Mouse (Mus musculus): ENCODE results near the gene Olfr1086. TPM values are rescaled to one million over a fixed set of nuclear protein-coding genes. Genes with fewer than 3 reads are reported as not detected.
"Not testable (repeated sequence)": the region's sequence is repeated elsewhere in the genome, so short reads cannot be mapped to it uniquely, and the experiment has no call there.

Gene Olfr1086
- not detected for total RNA-seq (2021)
- long read RNA-seq, experiment 1 = 0 reads
- long read RNA-seq, experiment 2 = 0 reads

- DNase-seq = no peak
Measured at GRCm38 (mm10) chr2:86679992-86680391, at the start of gene Olfr1086. Olfr1086 (minus strand) TSS chr2:86680092.

DNA sequence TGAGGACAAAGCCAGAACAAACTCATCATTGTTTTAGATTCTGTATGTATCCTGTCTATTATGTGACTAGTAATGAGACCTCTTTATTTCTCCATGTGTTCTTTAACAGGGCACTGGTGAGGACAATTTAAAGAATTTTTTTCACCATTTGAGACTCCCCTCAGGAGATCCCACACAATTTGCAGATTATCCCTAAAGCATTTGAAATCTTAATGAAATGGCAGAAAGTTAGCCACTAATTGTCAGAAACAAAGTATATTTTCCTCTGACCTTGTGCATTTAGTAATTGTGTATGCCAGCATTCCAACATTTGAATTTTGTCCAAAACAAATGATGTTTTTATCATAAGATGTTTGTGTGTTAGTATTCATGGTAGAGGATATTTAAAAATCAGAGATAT lies 18.4 kb upstream of the Olfr1086 start, which contains the start of gene Olfr1087:
TSS of gene Olfr1087 (minus strand) at position 101 of the 400 bp plus-strand sequence.
- DNase-seq = no peak

DNA sequence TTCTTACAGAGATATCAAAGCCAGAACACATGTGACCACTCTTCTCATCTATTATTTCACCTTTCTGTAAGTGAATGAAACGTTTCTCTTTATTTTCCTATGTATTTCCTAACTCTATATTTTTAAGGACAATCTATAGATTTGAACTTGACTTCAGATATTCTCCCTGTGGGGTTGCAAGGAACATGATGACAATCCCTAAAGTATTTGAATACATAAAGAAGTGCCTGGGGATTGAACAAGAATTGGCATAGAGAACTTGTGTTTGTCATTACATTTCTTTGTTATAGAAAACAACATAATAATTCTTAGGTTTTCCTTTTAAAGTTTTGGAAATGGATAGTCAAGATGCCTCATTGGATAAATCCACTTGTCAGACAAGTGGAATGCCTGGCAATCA lies 18.0 kb downstream of the Olfr1086 start, which contains the start of gene Olfr1085:
TSS of gene Olfr1085 (minus strand) at position 101 of the 400 bp plus-strand sequence.
- DNase-seq = no peak

- DNase-seq = not testable (repeated sequence)
Measured at GRCm38 (mm10) chr2:86639625-86640024, 40.3 kb downstream of the Olfr1086 start, which contains the start of gene Olfr1084. Olfr1084 (minus strand) TSS chr2:86639725.

Other genes with a start within 250 kb of the Olfr1086 start
- not detected for gene Olfr1065, start 229.5 kb downstream of the Olfr1086 start, total RNA-seq (2021)
- not detected for gene Olfr1066, start 223.8 kb downstream of the Olfr1086 start, total RNA-seq (2021)
- not detected for gene Olfr228, start 192.7 kb downstream of the Olfr1086 start, total RNA-seq (2021)
- not detected for gene Olfr1076, start 171.6 kb downstream of the Olfr1086 start, total RNA-seq (2021)
- gene Olfr1079, start 137.6 kb downstream of the Olfr1086 start, total RNA-seq (2021) = not detected
- gene Olfr1080, start 121.9 kb downstream of the Olfr1086 start, total RNA-seq (2021) = not detected
- gene Olfr1082, start 81.1 kb downstream of the Olfr1086 start, total RNA-seq (2021) = not detected
- not detected for gene Olfr1084, start 40.4 kb downstream of the Olfr1086 start, total RNA-seq (2021)
- gene Olfr1085, start 18.1 kb downstream of the Olfr1086 start, total RNA-seq (2021) = not detected
- not detected for gene Olfr1087, start 18.3 kb upstream of the Olfr1086 start, total RNA-seq (2021)
- gene Olfr1089, start 53.6 kb upstream of the Olfr1086 start, total RNA-seq (2021) = not detected
- gene Olfr1090, start 78.9 kb upstream of the Olfr1086 start, total RNA-seq (2021) = not detected
- gene Olfr1093, start 102.4 kb upstream of the Olfr1086 start, total RNA-seq (2021) = not detected
- gene Olfr141, start 129.9 kb upstream of the Olfr1086 start, total RNA-seq (2021) = not detected
- not detected for gene Olfr1094, start 144.6 kb upstream of the Olfr1086 start, total RNA-seq (2021)
- gene Olfr1095, start 171.6 kb upstream of the Olfr1086 start, total RNA-seq (2021) = not detected
- not detected for gene Gm13723, start 194.7 kb upstream of the Olfr1086 start, total RNA-seq (2021)
- not detected for gene Olfr1097, start 212.1 kb upstream of the Olfr1086 start, total RNA-seq (2021)
- gene Olfr1098, start 244.5 kb upstream of the Olfr1086 start, total RNA-seq (2021) = not detected

All from heart, adult 18-20 months (tissue).